Mouse (Mus musculus): ENCODE results near the gene D630003M21Rik.

- TF ChIP-seq CTCF (IDR thresholded peaks at IDR 0.05; ENCODE audit: borderline replicate concordance, extremely low read depth, insufficient read depth, insufficient read length), result no peak
- no peak for TF ChIP-seq POLR2A (IDR thresholded peaks at IDR 0.05; ENCODE audit: borderline replicate concordance, extremely low read depth, insufficient read depth, insufficient read length, poor library complexity, severe bottlenecking)
Measured at GRCm38 (mm10) chr2:158178139-158178538, 50.9 kb downstream of the D630003M21Rik start.
